Mouse (Mus musculus): Measurements from ENCODE around the gene Ufd1. TPM values are rescaled to one million over a fixed set of nuclear protein-coding genes. Genes with fewer than 3 reads are reported as not detected.
"Not testable (repeated sequence)": the region's sequence is repeated elsewhere in the genome, so short reads cannot be mapped to it uniquely, and the experiment has no call there.

The Ufd1 gene
- total RNA-seq, 2 experiments from 2014 or later, result 55.4 to 68.1 TPM

DNA sequence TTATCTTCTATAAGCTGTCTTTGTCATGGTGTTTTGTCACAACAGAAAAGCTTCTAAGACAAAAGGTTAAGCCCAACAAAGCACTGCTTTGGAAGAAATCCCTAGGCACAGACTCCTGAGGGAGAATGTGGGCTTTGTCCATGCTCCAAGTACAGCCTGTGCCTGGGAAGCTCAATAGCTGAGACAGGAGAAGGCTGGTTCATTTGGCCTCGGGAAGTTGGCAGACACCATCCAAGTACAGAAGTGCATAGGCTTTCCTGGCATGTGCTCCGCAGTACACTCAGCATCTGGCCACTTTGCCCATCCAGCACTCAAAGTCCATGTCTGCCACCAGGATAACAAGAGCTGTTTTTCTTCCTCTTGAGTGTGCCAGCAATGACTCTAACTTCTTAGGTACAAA lies 5.8 kb upstream of the Ufd1 start:
- DNase-seq (ENCODE audit: low spot score in 2 of 2), result no peak

- no peak for DNase-seq (ENCODE audit: low spot score in 2 of 2)
These were observed 2.6 kb upstream of the Ufd1 start for GRCm38 (mm10) chr16:18809001-18809400.

DNA sequence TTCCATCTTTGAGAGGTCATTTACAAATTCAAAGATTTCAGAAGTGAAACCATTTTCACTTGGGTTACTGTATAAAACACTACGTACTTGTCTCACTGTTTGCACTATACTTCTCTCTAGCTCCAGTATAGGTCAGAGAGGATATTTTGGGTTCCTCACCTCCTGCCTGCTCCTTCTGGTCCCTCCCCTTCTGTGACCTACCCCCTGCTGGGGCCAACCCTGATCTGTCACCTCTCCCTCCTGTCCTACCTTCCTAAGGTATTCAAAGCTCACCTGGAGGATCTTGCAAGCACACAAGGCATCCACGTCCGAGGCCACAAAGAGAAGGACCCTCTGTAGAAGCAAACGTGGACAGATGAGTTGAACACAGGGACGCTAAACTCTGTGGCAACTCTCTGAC lies 547 bp upstream of the Ufd1 start:
- no peak for DNase-seq (ENCODE audit: low spot score in 2 of 2)

DNA sequence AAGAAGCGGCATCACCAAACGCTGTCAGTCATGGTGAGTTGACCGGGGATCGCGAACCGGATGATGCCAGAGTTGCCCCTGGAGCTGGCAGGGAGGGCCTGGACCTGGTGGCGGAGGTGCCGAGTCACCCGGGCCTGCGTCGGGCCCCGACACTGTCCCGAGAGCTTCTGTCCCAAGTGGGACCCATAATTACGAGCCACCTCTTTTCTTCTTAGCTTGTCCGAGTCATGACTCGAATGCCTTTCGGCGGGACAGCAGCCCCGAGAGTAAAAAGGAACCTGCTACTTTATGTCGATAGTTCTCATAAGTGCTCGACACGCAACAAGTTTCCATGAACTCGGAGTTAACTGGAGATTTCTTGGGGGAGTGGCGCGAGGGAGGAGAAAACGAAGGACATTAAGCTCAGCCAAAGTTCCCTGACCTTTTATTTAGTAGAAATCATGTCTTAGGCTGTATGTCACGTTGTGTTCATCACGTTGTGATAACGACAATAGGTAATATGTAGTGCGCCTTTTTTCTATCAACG lies 869 bp downstream of the Ufd1 start:
- no peak for DNase-seq (ENCODE audit: low spot score in 2 of 2)

DNA sequence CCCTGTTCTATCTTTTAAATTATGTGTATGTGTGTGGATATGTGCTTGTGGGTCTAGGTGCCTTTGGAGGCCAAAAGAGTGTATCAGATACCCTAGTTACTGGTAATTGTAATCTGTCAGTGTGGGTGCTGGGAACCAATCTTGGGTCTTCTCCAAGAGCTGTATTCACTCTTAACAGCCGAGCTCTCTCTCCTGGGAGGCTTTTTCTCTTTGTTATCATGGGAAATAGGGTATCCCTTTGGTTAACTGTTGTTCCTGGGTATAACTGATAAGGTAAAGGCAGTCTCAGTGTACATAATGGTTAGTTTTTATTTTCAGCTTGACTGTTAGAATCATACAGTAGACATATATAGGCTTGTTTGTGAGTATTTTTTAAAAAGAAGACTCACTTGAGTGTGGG lies 10.8 kb downstream of the Ufd1 start:
- DNase-seq (ENCODE audit: low spot score in 2 of 2), result no peak

DNA sequence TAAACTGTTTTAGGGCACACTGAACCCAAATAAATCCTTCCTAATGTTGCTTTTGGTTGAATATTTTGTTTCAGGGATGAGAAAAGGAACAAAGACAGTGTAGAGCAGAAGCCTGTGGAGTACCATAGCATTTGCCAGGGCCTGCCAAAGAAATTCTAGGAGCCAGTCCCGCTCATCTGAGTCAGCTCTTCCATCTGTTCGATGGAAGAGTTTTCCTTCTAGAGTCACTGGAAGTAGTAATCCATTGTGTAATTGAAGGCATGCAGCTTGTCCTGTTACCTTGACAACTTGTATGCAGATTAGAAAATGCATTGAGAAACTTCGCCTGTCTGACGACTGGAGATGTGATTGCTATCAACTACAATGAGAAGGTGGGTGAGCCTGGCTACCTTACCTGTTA lies 11.3 kb downstream of the Ufd1 start:
- DNase-seq (ENCODE audit: low spot score in 2 of 2), result no peak

DNA sequence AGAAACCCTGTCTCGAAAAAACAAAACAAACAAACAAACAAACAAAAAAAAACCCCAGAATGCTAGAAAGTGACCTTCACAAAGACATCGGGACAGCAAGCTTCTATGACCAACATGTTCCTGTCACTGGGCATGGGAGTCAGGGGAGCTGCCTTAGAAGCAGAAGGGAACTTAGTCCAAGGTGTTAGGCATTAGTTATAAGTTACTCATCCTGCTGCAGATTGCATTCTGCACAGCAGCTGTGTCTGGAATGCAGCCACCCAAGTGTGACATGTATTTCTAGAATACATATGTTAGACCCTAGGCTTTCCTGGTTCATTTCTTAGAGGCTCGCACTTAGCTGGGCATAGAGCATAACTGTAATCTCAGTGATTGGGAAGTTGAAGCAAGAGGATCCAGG lies 17.1 kb downstream of the Ufd1 start:
- DNase-seq (ENCODE audit: low spot score in 2 of 2), result no peak

DNA sequence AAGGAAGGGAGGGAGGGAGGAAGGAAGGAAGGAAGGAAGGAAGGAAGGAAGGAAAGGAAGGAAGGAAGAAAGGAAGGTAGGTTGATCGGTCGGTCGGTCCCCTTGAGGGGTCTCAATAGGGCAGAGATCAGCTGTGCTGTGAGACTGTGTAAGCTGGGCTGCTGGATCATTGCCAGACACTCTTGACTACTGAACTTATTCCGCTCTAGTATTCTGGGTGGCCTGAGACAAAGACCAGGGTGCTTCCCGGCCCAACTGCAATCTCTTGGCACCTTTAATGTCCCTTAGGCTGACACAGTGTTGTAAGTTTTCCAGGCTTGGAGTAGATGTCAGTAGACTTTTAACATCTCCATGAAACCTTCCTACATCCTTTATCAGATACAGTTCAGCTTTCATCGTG lies 17.5 kb downstream of the Ufd1 start:
- DNase-seq (ENCODE audit: low spot score in 2 of 2), result no peak

GRCm38 (mm10) chr16:18833486-18833885 lies 21.9 kb downstream of the Ufd1 start:
- no peak for DNase-seq (ENCODE audit: low spot score in 2 of 2)

DNA sequence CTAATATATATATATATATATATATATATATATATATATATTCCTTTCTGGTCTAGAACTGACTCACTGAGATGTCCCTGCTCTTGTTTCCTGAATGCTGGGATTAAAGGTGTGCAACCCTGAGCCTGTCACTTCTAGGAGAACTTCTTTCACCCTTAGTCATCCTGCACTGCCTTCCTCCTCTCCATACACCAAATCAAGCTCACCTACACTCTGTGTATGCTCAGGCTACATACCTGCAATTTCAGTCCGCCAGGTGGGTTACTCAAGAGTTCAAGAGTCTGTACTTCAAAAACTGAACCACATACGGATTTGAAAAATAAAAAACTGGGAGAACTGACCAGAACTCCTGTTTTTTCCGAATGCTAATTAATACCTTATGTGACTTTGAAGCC lies 24.5 kb downstream of the Ufd1 start:
- DNase-seq (ENCODE audit: low spot score in 2 of 2), result no peak

DNA sequence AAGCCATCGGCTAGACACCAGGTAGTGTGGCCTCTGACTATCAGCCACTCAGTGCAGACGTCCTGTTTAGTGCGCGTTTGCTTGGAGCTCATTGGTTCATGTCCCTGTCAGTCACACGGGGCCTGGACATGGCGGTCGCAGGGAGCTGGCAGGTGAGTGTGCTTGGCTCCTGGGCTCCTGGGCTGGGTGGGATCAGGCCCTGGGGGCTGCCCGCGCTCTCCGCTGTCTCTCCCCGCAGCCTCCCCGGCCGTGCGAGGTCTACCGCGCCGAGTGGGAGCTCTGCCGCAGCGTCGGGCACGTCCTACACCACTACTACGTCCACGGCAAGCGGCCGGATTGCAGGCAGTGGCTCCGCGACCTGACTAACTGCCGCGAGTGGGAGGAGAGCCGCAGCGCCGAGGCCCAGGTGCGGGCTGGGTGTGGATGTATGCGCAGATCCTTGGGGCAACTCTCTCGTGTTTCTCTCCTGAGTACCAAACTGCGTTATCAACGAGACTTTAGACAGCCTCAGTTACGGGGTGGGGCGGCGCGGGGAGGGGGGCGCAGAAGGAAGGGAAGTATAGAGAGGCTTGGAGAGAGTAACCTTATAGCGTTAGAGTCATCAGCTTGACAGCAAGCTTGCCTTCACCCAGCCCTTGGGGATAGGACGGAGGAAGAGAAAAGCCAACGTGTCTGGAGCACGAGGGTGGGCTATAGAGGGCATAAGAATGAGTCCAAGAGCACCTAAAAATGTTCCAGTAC lies 25.1 kb downstream of the Ufd1 start, which contains the start of the genes 2510002D24Rik and Gm28539:
TSS of gene 2510002D24Rik (plus strand) at position 111 of the 741 bp plus-strand sequence.
TSS of gene Gm28539 (plus strand) at position 117 of the 741 bp plus-strand sequence.
- peak; percentile 74 to 92 for DNase-seq (ENCODE audit: low spot score in 2 of 2)

DNA sequence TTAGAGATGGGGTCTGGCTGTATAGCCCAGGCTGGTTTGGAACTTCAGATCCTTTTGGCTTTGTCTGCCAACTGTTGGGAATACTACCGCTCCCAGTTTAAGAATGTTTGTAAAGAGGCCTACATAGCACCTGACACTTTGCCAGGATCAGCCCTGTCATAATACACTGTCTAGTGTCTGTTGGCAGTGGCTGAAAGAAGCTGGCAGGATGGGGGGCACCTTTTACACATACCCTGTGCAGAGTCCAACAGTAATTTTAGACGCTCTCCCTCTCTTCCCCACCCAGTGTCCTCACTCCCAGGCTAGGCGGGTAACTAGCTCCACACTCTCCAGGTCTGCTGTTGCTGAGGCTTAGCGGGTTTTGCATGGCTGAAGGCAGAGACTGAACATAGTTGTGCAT lies 26.8 kb downstream of the Ufd1 start:
- no peak for DNase-seq (ENCODE audit: low spot score in 2 of 2)

- no peak for DNase-seq (ENCODE audit: low spot score in 2 of 2)
These were observed 34.8 kb downstream of the Ufd1 start for GRCm38 (mm10) chr16:18846301-18846820.

DNA sequence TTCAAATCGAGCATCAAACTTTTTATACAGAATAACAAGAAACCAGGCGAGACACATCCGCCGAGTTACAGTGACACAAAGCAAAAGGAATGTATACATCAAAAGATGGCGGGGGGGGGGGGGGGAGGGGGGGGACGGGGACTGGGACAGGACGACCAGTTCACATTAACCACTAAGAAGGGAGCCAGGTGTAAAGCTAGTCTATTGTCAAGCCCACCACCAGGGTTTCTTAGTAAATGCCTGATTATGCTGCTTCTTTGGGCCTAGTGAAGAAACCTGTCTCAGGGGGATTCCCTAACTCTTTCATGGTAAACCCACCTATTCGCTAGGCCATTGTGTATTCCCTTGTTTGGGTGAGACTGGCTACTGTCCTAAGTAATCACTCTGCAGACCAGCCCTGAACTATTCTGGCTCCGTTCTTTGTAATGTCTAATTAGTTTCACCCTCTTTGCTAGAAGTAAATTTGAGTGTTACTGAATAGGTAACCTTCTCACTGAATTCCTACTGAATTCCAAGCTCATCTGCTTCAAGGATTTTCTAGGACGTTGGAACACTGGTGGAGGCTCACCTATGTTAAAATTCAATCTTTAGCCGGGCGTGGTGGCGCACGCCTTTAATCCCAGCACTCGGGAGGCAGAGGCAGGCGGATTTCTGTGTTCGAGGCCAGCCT lies 38.1 kb downstream of the Ufd1 start:
- not testable (repeated sequence) for DNase-seq (ENCODE audit: low spot score in 2 of 2)

DNA sequence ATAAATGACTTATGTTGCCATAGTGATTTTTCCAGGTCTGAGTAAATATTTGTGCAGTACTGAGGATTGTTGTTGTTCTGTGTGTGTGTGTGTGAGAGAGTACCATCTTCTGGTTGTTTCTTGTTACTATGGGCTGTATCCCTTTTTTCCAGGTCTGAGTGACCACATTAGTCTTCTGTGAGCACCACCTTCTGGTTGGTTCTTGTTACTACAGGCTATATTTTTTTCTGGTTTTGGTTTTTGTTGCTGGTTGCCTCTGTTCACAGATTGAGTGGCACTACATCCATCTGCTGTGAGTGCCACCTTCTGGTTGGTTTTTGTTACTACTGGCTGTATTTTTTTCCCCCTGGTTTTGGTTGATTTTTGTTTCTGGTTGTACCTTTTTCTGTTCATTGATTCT lies 47.0 kb downstream of the Ufd1 start:
- DNase-seq (ENCODE audit: low spot score in 2 of 2), result no peak

DNA sequence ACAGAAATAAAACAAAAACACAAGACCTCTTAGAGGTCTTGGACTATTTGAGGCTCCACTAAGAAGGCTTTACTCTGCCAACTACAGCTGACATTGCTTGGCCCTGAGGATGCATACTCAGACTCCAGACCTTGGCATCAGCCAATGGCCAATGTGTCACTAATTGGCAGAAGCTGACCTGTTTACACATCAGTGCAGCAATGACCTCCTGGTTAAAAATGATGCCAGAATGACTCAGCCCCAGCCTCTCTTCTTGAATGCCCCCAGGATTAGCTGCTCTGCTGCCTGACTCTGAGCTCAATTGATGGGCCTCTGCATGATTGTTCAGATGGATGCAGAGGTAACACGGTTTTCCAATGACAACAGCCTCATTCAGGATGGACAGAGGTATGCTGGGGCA lies 48.6 kb downstream of the Ufd1 start:
- peak in 1 of 2 experiments; percentile 18 for DNase-seq (ENCODE audit: low spot score in 2 of 2)

DNA sequence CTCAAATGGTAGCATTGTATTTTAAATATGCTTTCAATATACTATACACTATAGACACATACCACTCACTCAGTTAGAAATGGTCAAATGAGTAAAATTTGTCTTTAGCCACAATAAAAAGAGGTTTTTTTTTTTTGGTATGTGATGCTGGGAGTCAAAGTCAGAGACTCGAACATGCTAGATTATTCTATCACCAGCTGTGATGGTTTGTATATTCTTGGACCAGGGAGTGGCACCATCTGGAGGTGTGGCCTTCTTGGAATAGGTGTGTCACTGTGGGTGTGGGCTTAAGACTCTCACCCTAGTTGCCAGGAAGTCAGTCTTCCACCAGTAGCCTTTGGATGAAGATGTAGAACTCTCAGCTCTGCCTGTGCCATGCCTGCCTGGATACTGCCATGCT lies 58.9 kb downstream of the Ufd1 start:
- DNase-seq (ENCODE audit: low spot score in 2 of 2), result not testable (repeated sequence)

DNA sequence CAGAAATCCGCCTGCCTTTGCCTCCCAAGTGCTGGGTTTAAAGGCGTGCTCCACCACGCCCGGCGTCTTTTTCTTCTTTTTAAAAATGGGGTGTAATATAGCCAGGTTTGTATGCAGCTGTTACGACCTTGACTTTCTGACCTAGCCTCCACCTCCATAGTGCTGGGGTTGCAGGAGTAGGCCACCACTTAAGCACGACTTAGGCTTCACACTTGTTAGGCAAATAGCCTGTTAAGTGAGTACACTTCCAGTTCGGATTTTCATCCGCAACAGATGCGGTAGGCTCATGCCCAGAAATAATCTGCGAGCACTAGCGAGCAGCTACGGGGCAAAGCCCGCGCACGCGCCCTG lies 64.5 kb downstream of the Ufd1 start:
- no peak for DNase-seq (ENCODE audit: low spot score in 2 of 2)

DNA sequence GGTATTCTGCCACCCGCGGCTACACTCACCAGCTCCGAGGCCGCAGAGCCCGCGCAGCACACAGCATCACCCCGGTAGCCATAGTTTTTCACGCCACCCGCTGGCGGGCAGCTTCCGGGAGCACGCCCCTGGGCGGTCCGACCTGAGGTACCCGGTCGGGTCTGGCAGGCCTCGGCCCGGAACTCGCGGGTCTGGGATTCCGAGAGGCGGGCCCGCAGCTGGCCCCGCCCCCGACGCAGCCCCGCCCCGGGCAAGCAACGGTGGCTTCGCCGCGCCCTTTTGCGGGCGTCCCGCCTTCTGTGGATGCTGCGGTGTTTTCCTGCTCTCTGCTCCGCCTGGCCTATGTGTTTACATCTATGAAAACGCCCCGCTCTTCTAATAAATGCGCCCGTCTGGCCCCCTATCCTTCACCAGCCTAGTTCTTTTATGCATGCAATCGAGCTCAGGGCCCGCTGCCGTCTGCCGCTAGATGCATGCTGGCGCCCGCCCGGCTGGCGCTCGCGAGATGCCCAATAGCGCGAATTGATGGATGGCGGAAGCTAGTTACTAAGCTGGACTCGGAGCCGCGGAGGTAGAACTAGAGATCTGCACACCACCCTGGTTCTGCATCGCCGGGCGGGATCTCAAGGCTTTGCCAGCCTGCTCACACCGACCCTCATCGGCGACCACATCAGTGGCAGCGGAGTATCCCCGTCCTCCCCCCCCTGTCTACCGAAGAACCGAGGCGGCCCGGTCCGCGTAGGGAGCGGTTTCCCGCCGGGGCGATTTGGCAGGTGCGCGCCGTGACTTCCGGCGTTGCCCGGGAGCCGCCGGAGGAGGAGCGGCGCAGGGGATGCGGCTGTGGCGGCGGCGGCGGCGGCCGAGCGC lies 65.1 kb downstream of the Ufd1 start, which contains the start of the genes Mrpl40 and Hira:
TSS of gene Mrpl40 (minus strand) at position 421 of the 867 bp plus-strand sequence.
TSS of gene Hira (plus strand) at position 596 of the 867 bp plus-strand sequence.
- DNase-seq (ENCODE audit: low spot score in 2 of 2), result peak; percentile 96

DNA sequence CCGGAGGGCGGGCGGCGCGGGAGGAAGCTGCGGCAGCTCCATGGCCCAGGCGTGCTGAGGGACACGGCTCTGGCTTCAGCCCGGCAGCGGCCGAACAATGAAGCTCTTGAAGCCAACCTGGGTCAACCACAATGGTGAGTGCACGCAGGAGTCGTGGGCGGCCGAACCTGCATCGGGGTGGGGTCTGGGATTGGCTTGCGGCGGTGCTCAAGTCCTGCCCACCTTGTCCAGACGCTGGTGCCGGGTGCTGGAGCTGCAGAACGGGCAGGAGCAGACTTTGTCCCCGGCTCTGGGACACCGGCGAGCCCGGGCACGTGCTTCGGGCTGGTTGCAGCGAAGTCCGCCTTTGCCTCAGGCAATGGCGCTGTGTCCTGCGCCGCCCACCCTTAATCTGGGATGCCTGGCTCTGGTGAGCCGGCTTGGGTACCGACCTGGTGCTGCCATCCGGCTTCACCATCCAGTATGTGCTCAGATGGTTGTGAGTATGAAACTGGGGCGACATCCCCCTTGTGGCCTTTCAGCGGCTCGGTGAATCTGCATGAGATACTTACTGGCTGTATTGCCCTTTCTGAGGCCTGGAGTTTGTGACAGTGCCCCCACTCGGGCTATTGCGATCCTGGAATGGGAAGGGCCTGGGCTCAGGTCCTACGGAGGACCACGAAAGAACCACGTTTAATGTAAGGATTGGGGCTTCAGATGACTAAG lies 66.0 kb downstream of the Ufd1 start:
- DNase-seq (ENCODE audit: low spot score in 2 of 2), result peak; percentile 25 to 60

Data from gastrocnemius, postnatal 4 days (tissue).